Mouse (Mus musculus): ENCODE data around the gene Map2.

DNA sequence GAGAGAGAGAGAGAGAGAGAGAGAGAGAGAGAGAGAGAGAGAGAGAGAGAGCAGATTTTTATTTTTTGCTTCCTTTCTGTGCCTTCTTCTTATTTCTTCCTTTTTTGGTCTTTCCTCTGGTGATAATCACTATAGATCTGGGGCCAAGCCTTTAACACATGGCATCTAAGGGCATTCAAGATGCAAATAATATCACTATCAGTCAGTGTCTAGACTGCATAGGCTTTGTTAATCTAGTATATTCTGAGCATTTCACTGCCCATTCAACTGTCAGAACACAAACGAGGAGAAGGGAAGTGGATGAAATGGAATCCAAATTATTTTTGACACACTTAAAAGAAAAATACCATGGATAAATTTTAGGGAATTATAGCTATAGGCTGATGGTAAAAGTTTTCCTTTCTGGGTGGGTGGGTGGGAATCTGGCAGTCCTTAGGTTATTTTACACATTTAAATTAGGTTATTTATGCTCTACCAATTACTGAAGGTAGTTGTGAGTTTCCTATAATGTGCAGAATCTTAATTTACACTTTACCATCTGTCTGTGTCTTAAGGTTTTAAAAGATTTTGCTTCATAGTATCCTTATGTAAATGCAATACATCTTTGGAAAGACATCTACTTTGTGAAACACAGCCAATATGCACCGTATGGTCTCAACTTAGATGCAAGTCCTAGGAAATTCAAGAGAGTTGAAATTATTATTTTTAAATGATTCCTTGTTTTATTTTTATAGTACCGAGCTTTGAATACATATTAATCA, 117.2 kb downstream of the Map2 start:
- TF ChIP-seq GATA1 (IDR thresholded peaks at IDR 0.05; ENCODE audit: low read length) (no peak), TAL1 (IDR thresholded peaks at IDR 0.05; ENCODE audit: low read length) (no peak)

Measured in erythroblast, embryonic 14.5 days (primary cell).